Mouse (Mus musculus): Measurements from ENCODE around the gene Flcn.

DNA sequence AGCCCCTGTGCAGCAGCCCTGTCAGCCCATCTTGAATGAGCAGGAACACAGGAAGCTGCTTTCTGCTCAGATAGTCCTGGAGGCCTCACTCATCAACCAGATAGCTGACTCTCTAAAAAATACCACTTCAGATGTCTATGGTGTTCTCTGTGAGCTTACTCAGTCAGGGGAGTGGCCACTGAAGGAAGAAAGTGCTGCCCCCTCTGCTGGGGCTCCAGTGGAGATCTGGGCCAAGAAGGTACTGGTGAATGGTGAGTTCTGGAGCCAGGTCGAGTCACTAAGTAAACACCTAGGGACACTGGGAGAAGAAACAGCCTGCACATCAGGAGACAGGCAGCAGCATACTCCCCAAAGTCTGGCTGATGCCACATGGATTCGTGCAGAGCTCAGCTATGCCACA, 50.2 kb downstream of the Flcn start:
- TF ChIP-seq POLR2A (IDR thresholded peaks at IDR 0.05; ENCODE audit: control insufficient read depth, extremely low read depth, insufficient read depth, low read length, poor library complexity), result no peak
- TF ChIP-seq CTCF (IDR thresholded peaks at IDR 0.05; ENCODE audit: borderline replicate concordance, control insufficient read depth, extremely low read depth, insufficient read depth, low read length, poor library complexity), result no peak

Data from thymus, adult 2 months (tissue).